Mouse (Mus musculus) granulocyte monocyte progenitor cell, adult 5-6 weeks (primary cell): ENCODE data around the gene Ifitm3. TPM values are rescaled to one million over a fixed set of nuclear protein-coding genes. Genes with fewer than 3 reads are reported as not detected.
"Not testable (repeated sequence)": the region's sequence is repeated elsewhere in the genome, so short reads cannot be mapped to it uniquely, and the experiment has no call there.

Experiments
- ATAC-seq: replicated peaks from 2 replicates; pipeline ENCODE4 v1.8.0; 2016; ENCODE audit warnings: mild to moderate bottlenecking, moderate TSS enrichment, inconsistent platforms; ENCODE audit not compliant: poor library complexity, severe bottlenecking
- total RNA-seq, 2 experiments: library from RNA; stranded (forward) in 1 of 2; stranded (reverse) in 1 of 2; fragments of 200-712, 200-1000 nt in 1 of 2; fragments of >200 nt in 1 of 2; fragmentation: Nextera tagmentation in 1 of 2; gene quantifications; 2 replicates each; pipeline ENCODE4 v1.2.3; 2014 to 2017

The Ifitm3 gene
- total RNA-seq, 2 experiments from 2014 or later, result 69.2 to 224 TPM

DNA sequence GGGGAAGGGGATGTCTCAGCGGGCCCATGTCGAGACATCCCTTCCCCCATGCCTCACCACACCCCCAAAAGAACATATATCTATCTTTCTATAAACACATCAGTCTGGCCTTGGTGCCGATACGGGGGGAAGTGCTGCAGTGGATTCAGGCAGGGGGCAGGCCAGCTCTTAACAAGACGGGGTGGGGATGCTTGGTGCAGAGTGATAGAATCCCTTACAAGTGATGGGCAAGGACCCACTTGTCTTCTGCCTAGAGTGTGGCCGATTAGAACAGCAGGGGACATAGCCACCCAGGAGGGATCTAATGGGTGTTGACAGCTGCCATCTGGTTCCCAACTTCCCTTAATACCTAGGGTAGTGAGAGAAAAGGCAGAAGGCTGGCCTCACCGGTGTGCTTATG lies 39.6 kb downstream of the Ifitm3 start:
- ATAC-seq, result peak; percentile 45; the same call in 1 of the 2 replicates

DNA sequence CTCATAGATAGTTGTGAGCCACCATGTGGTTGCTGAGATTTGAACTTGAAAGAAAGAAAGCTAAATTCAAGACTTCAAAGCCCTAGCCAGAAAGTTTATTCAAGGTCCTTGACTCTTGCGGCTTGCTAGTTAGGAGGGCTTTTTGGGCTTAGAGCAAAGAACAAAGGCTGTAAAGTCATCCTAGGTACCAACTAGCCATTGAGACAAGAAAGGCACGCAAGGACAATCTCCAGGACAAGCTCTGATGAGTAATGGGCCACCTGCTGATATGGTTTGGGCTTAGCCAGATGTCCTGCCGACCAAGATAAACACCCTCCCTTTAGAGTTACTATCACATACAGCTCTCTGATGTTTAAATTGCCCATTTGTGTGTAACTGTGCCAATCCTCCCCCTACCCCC lies 41.9 kb downstream of the Ifitm3 start:
- ATAC-seq, result not testable (repeated sequence)

DNA sequence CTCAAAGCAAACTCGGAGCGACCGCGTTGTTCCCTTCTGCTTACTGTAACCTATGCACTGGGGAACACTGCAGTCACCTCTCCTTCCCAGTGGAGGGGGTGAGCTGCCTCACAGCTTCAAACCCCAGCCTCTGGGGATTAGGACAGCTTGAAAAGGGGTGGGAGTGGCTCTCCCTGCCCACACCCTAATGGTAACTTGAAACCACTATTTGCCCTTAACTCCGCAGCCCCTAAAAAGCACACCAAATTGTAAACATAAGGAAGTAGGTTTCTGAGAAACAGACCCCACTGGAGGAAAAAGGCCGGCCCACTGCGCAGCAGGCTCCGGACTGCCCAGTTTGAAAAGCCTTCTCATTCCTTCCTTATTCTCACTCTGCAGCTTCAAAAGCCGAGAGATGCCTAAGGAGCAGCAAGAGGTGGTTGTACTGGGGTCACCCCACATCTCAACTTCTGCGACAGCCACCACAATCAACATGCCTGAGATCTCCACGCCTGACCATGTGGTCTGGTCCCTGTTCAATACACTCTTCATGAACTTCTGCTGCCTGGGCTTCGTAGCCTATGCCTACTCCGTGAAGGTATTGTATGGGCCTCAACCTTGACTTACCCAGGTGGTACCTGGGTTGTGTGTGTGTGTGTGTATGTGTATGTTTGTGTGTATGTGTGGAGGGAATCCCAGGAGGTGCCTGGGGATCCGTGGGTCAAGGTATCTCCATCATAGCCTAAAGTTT lies 42.5 kb downstream of the Ifitm3 start:
- peak; percentile 77 for ATAC-seq

DNA sequence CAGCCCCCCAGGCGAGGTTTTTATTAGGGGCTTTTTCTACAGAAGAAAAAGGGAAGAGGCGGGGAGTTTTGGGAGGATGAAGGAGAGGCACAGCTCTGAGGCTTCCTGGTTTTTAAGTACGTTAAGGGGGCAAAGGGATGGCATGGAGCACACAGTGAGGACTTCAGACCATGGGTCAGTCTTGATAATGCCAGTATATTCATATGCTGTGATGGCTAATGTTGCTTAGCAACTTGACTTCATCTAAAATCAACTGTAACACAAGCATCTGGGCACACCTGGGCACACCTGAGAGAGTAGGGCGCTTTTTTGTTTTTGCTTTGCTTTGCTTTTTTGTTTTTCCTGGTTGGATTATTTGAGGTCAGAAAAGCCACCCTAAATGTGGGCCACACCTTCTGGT lies 43.6 kb downstream of the Ifitm3 start, which contains the start of gene Ifitm1:
Gene Ifitm1, plus strand, starts transcription at position 301 of the 400 bp plus-strand sequence.
- no peak for ATAC-seq

DNA sequence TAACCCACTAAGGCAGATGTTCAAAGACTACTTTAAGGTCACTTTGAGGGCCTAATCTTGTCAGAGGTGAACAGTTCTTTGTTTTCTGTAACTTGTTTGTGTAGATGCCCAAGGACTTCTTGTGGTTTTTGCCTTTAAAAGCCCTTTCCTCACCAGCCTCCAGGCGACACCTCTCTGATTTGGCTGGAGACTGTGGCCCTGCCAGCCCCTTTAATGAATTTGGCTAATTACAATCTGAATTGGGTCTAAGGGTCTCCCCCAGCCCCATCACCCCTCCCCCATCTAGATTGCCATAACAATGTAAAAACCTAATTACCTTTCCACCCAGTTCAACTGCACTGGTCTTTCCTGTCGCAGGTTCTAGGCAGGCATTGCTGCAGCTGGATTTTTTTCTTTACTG lies 47.8 kb downstream of the Ifitm3 start:
- ATAC-seq, result no peak

DNA sequence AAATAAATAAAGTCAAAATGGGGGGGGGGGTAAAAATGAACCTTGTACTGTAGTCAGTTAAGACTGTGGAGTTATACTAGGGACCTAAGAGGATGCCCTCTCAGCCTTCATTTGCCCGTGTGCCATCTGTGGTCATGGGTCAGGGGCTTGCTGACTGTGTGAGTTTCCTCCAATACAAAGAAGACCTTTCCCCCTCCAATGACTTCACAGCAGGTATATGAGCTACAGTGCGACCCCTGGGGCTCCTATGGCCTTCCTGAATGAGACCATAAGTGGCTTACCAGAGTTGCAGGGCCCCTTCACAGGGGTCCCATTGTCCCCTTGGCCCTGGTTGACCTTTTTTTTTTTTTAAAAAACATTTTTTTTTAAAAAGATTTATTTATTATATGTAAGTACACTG lies 49.2 kb downstream of the Ifitm3 start:
- no peak for ATAC-seq

DNA sequence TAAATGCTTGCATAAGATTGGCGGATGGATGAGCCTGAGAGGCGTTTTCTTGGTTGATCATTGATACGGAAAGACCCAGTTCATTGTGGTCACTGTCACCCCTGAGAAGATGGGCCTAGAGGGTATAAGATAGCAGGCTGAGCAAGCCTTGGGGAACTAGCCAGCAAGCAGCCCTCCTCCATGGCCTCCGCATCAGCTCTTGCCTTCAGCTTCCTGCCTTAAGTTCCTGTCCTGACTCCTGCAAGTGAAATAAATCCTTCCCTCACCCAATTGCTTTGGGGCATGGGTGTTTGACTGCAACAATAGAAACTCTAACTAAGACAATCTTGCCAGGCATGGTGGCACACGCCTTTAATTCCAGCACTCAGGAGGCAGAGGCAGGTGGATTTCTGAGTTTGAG lies 50.5 kb downstream of the Ifitm3 start:
- no peak for ATAC-seq

Other genes starting within 250 kb of the Ifitm3 start
Only the 30 nearest of the 31 such genes appear.
- gene Syce1, start 222.9 kb downstream of the Ifitm3 start, total RNA-seq (2014; fragmentation: Nextera tagmentation), result 0.56 and 3.1 TPM in 2 replicates
- gene Syce1, start 222.9 kb downstream of the Ifitm3 start, total RNA-seq (2017), result not detected in 2 replicates
- gene Zfp941, start 188.6 kb downstream of the Ifitm3 start, total RNA-seq (2014; fragmentation: Nextera tagmentation), result 0.58 and 1.4 TPM in 2 replicates
- 1.1 and 1.7 TPM in 2 replicates for gene Zfp941, start 188.6 kb downstream of the Ifitm3 start, total RNA-seq (2017)
- gene Urah, start 175.8 kb downstream of the Ifitm3 start, total RNA-seq (2014; fragmentation: Nextera tagmentation), result not detected in 2 replicates
- gene Urah, start 175.8 kb downstream of the Ifitm3 start, total RNA-seq (2017), result not detected in 2 replicates
- gene Scgb1c1, start 165.2 kb downstream of the Ifitm3 start, total RNA-seq (2014; fragmentation: Nextera tagmentation), result not detected in 2 replicates
- gene Scgb1c1, start 165.2 kb downstream of the Ifitm3 start, total RNA-seq (2017), result not detected in 2 replicates
- gene Odf3, start 163.0 kb downstream of the Ifitm3 start, total RNA-seq (2014; fragmentation: Nextera tagmentation), result not detected in 2 replicates
- gene Odf3, start 163.0 kb downstream of the Ifitm3 start, total RNA-seq (2017), result not detected in 2 replicates
- gene Gm45785, start 154.4 kb downstream of the Ifitm3 start, total RNA-seq (2014; fragmentation: Nextera tagmentation), result not detected in 2 replicates
- not detected in 2 replicates for gene Gm45785, start 154.4 kb downstream of the Ifitm3 start, total RNA-seq (2017)
- gene Ric8a, start 153.8 kb downstream of the Ifitm3 start, total RNA-seq (2014; fragmentation: Nextera tagmentation), result 45.0 and 45.9 TPM in 2 replicates
- gene Ric8a, start 153.8 kb downstream of the Ifitm3 start, total RNA-seq (2017), result 32.6 and 36.2 TPM in 2 replicates
- 15.2 and 21.9 TPM in 2 replicates for gene Bet1l, start 153.2 kb downstream of the Ifitm3 start, total RNA-seq (2014; fragmentation: Nextera tagmentation)
- gene Bet1l, start 153.2 kb downstream of the Ifitm3 start, total RNA-seq (2017), result 20.9 and 21.9 TPM in 2 replicates
- gene Psmd13, start 128.8 kb downstream of the Ifitm3 start, total RNA-seq (2014; fragmentation: Nextera tagmentation), result 111 and 117 TPM in 2 replicates
- 229 and 237 TPM in 2 replicates for gene Psmd13, start 128.8 kb downstream of the Ifitm3 start, total RNA-seq (2017)
- gene Sirt3, start 128.5 kb downstream of the Ifitm3 start, total RNA-seq (2014; fragmentation: Nextera tagmentation), result 66.7 and 71.3 TPM in 2 replicates
- 28.7 and 32.7 TPM in 2 replicates for gene Sirt3, start 128.5 kb downstream of the Ifitm3 start, total RNA-seq (2017)
- gene Cox8b, start 110.3 kb downstream of the Ifitm3 start, total RNA-seq (2014; fragmentation: Nextera tagmentation), result not detected in 2 replicates
- not detected in 2 replicates for gene Cox8b, start 110.3 kb downstream of the Ifitm3 start, total RNA-seq (2017)
- gene Nlrp6, start 89.9 kb downstream of the Ifitm3 start, total RNA-seq (2014; fragmentation: Nextera tagmentation), result not detected in 2 replicates
- not detected in 2 replicates for gene Nlrp6, start 89.9 kb downstream of the Ifitm3 start, total RNA-seq (2017)
- gene Pgghg, start 69.4 kb downstream of the Ifitm3 start, total RNA-seq (2014; fragmentation: Nextera tagmentation), result 6.6 and 11.5 TPM in 2 replicates
- gene Pgghg, start 69.4 kb downstream of the Ifitm3 start, total RNA-seq (2017), result 6.9 and 7.8 TPM in 2 replicates
- 1.7 TPM in 1 of 2 replicates, not detected in the other for gene Ifitm5, start 60.5 kb downstream of the Ifitm3 start, total RNA-seq (2014; fragmentation: Nextera tagmentation)
- gene Ifitm5, start 60.5 kb downstream of the Ifitm3 start, total RNA-seq (2017), result not detected in 2 replicates
- not detected in 2 replicates for gene Gm45717, start 54.8 kb downstream of the Ifitm3 start, total RNA-seq (2014; fragmentation: Nextera tagmentation)
- not detected in 2 replicates for gene Gm45717, start 54.8 kb downstream of the Ifitm3 start, total RNA-seq (2017)
- 555 and 581 TPM in 2 replicates for gene Ifitm2, start 54.8 kb downstream of the Ifitm3 start, total RNA-seq (2014; fragmentation: Nextera tagmentation)
- 354 and 388 TPM in 2 replicates for gene Ifitm2, start 54.8 kb downstream of the Ifitm3 start, total RNA-seq (2017)
- 79.9 and 149 TPM in 2 replicates for gene Ifitm1, start 43.5 kb downstream of the Ifitm3 start, total RNA-seq (2014; fragmentation: Nextera tagmentation)
- 18.5 and 25.3 TPM in 2 replicates for gene Ifitm1, start 43.5 kb downstream of the Ifitm3 start, total RNA-seq (2017)
- 17.9 and 48.1 TPM in 2 replicates for gene Ifitm6, start 7.2 kb upstream of the Ifitm3 start, total RNA-seq (2014; fragmentation: Nextera tagmentation)
- gene Ifitm6, start 7.2 kb upstream of the Ifitm3 start, total RNA-seq (2017), result 22.5 and 42.5 TPM in 2 replicates
- gene Gm17387, start 18.4 kb upstream of the Ifitm3 start, total RNA-seq (2014; fragmentation: Nextera tagmentation), result not detected in 2 replicates
- gene Gm17387, start 18.4 kb upstream of the Ifitm3 start, total RNA-seq (2017), result not detected in 2 replicates
- gene B4galnt4, start 50.3 kb upstream of the Ifitm3 start, total RNA-seq (2014; fragmentation: Nextera tagmentation), result 0.60 and 3.6 TPM in 2 replicates
- gene B4galnt4, start 50.3 kb upstream of the Ifitm3 start, total RNA-seq (2017), result 0.26 TPM in 1 of 2 replicates, not detected in the other
- 1.4 and 2.2 TPM in 2 replicates for gene Pkp3, start 67.4 kb upstream of the Ifitm3 start, total RNA-seq (2014; fragmentation: Nextera tagmentation)
- gene Pkp3, start 67.4 kb upstream of the Ifitm3 start, total RNA-seq (2017), result 0.52 and 2.7 TPM in 2 replicates
- 16.9 and 30.9 TPM in 2 replicates for gene Sigirr, start 89.8 kb upstream of the Ifitm3 start, total RNA-seq (2014; fragmentation: Nextera tagmentation)
- gene Sigirr, start 89.8 kb upstream of the Ifitm3 start, total RNA-seq (2017), result 16.6 and 20.2 TPM in 2 replicates
- gene Ano9, start 107.0 kb upstream of the Ifitm3 start, total RNA-seq (2014; fragmentation: Nextera tagmentation), result not detected in 2 replicates
- not detected in 2 replicates for gene Ano9, start 107.0 kb upstream of the Ifitm3 start, total RNA-seq (2017)
- 14.0 and 17.5 TPM in 2 replicates for gene Ptdss2, start 111.6 kb upstream of the Ifitm3 start, total RNA-seq (2014; fragmentation: Nextera tagmentation)
- 4.2 and 7.1 TPM in 2 replicates for gene Ptdss2, start 111.6 kb upstream of the Ifitm3 start, total RNA-seq (2017)
- 79.1 and 109 TPM in 2 replicates for gene Rnh1, start 162.1 kb upstream of the Ifitm3 start, total RNA-seq (2014; fragmentation: Nextera tagmentation)
- 45.2 and 47.7 TPM in 2 replicates for gene Rnh1, start 162.1 kb upstream of the Ifitm3 start, total RNA-seq (2017)
- gene Hras, start 183.2 kb upstream of the Ifitm3 start, total RNA-seq (2014; fragmentation: Nextera tagmentation), result 57.4 and 69.3 TPM in 2 replicates
- gene Hras, start 183.2 kb upstream of the Ifitm3 start, total RNA-seq (2017), result 24.9 and 28.8 TPM in 2 replicates
- gene Lrrc56, start 183.4 kb upstream of the Ifitm3 start, total RNA-seq (2014; fragmentation: Nextera tagmentation), result 1.4 and 2.4 TPM in 2 replicates
- 0.52 and 0.62 TPM in 2 replicates for gene Lrrc56, start 183.4 kb upstream of the Ifitm3 start, total RNA-seq (2017)
- gene Lmntd2, start 203.3 kb upstream of the Ifitm3 start, total RNA-seq (2014; fragmentation: Nextera tagmentation), result 2.2 TPM in 1 of 2 replicates, not detected in the other
- gene Lmntd2, start 203.3 kb upstream of the Ifitm3 start, total RNA-seq (2017), result 0.34 TPM in 1 of 2 replicates, not detected in the other
- gene Rassf7, start 205.1 kb upstream of the Ifitm3 start, total RNA-seq (2014; fragmentation: Nextera tagmentation), result 3.1 and 4.5 TPM in 2 replicates
- 2.0 and 4.5 TPM in 2 replicates for gene Rassf7, start 205.1 kb upstream of the Ifitm3 start, total RNA-seq (2017)
- gene Phrf1, start 218.0 kb upstream of the Ifitm3 start, total RNA-seq (2014; fragmentation: Nextera tagmentation), result 70.9 and 75.4 TPM in 2 replicates
- 51.7 and 57.7 TPM in 2 replicates for gene Phrf1, start 218.0 kb upstream of the Ifitm3 start, total RNA-seq (2017)